Mouse (Mus musculus): ENCODE data around the gene Trak2. TPM values are rescaled to one million over a fixed set of nuclear protein-coding genes. Genes with fewer than 3 reads are reported as not detected.
"Not testable (repeated sequence)": the region's sequence is repeated elsewhere in the genome, so short reads cannot be mapped to it uniquely, and the experiment has no call there.

The Trak2 gene
- 10 to 100 TPM; 55.0 to 57.7 TPM for total RNA-seq (2021)
- long read RNA-seq, experiment 1, full-length matches to known transcripts, result 13 of 27 reads
- long read RNA-seq, experiment 1, partial matches to known transcripts, result 3 of 27 reads
- long read RNA-seq, experiment 1, other reads (novel, unspliced or antisense), result 11 of 27 reads
- long read RNA-seq, experiment 2, full-length matches to known transcripts, result 14 of 43 reads
- long read RNA-seq, experiment 2, partial matches to known transcripts, result 7 of 43 reads
- long read RNA-seq, experiment 2, other reads (novel, unspliced or antisense), result 22 of 43 reads

- peak; percentile 91 for DNase-seq
These were observed at the start of gene Trak2, which contains the start of gene Stradb for GRCm38 (mm10) chr1:58973366-58974221. TSS of gene Trak2 (minus strand) at chr1:58973430. TSS of gene Stradb (plus strand) at chr1:58973522.

GRCm38 (mm10) chr1:59021556-59021955 lies 48.3 kb upstream of the Trak2 start:
- no peak for DNase-seq

- no peak for DNase-seq
These were observed 36.0 kb upstream of the Trak2 start for GRCm38 (mm10) chr1:59009250-59009649.

- DNase-seq, result no peak
These were observed 22.1 kb upstream of the Trak2 start for GRCm38 (mm10) chr1:58995313-58995712.

GRCm38 (mm10) chr1:58993723-58994122 lies 20.5 kb upstream of the Trak2 start:
- no peak for DNase-seq

- DNase-seq, result no peak
These were observed 19.9 kb upstream of the Trak2 start for GRCm38 (mm10) chr1:58993144-58993543.

GRCm38 (mm10) chr1:58984586-58984985 lies 11.4 kb upstream of the Trak2 start:
- DNase-seq, result no peak

GRCm38 (mm10) chr1:58982276-58982675 lies 9.0 kb upstream of the Trak2 start:
- DNase-seq, result no peak

GRCm38 (mm10) chr1:58972851-58973365 lies 322 bp downstream of the Trak2 start:
- no peak for DNase-seq

- DNase-seq, result no peak
These were observed 2.1 kb downstream of the Trak2 start for GRCm38 (mm10) chr1:58971097-58971496.

GRCm38 (mm10) chr1:58970054-58970453 lies 3.2 kb downstream of the Trak2 start:
- no peak for DNase-seq

- no peak for DNase-seq
These were observed 5.7 kb downstream of the Trak2 start for GRCm38 (mm10) chr1:58967534-58967933.

- no peak for DNase-seq
These were observed 10.4 kb downstream of the Trak2 start for GRCm38 (mm10) chr1:58962865-58963264.

GRCm38 (mm10) chr1:58962418-58962817 lies 10.8 kb downstream of the Trak2 start:
- no peak for DNase-seq

- DNase-seq, result no peak
These were observed 11.9 kb downstream of the Trak2 start for GRCm38 (mm10) chr1:58961152-58961893.

- no peak for DNase-seq
These were observed 13.5 kb downstream of the Trak2 start for GRCm38 (mm10) chr1:58959682-58960081.

GRCm38 (mm10) chr1:58958789-58959526 lies 14.3 kb downstream of the Trak2 start:
- DNase-seq, result not testable (repeated sequence)

GRCm38 (mm10) chr1:58957931-58958330 lies 15.3 kb downstream of the Trak2 start:
- no peak for DNase-seq

GRCm38 (mm10) chr1:58956229-58956628 lies 17.0 kb downstream of the Trak2 start:
- DNase-seq, result no peak

GRCm38 (mm10) chr1:58955716-58956115 lies 17.5 kb downstream of the Trak2 start:
- no peak for DNase-seq

GRCm38 (mm10) chr1:58954578-58955410 lies 18.4 kb downstream of the Trak2 start:
- no peak for DNase-seq

Data from gastrocnemius, postnatal 10 days (tissue).